Mouse (Mus musculus): ENCODE results near the gene Wwc2.

- TF ChIP-seq CTCF (IDR thresholded peaks at IDR 0.05; ENCODE audit: low read depth): no peak
- TF ChIP-seq EP300 (IDR thresholded peaks at IDR 0.05; ENCODE audit: low read depth): no peak
These were observed 198.7 kb downstream of the Wwc2 start for GRCm38 (mm10) chr8:47791986-47792385.

Measured in liver, postnatal 0 days (tissue).